Mouse (Mus musculus) G1E (cell line): ENCODE results near the gene B3galt1.

Source experiments
- CTCF ChIP-seq: IDR thresholded peaks from 2 replicates; pipeline ENCODE4 v1.5.1; 2012; ENCODE audit warnings: low read depth, low read length, inconsistent platforms, mixed read lengths
- GATA1 ChIP-seq: IDR thresholded peaks from 2 replicates; pipeline ENCODE4 v1.6.1; 2012; ENCODE audit warnings: borderline replicate concordance, low read length, inconsistent platforms, mixed read lengths
- TAL1 ChIP-seq: conservative IDR thresholded peaks from 2 replicates; pipeline ENCODE4 v1.6.1; 2012; ENCODE audit warnings: low read depth, low read length, inconsistent platforms, mixed read lengths

GRCm38 (mm10) chr2:68143292-68143691, 577.6 kb downstream of the B3galt1 start:
- TF ChIP-seq CTCF (no peak), TAL1 (no peak), GATA1 (no peak)
